15 mouse cellular contexts compared by ENCODE assay signal in genomic region chr15:5495954-5496353, GRCm38 (mm10).
"Had no signal": no experiment of that assay in that cellular context is flagged by ENCODE, and none has a peak within 500 bp of the region (broad histone marks: within the 10 kb centered on the region; RNA-seq: fewer than 3 reads in every experiment).

No protein-coding gene starts in this region.

- H3K4me3 ChIP-seq: kidney, embryonic 15.5 days; left cerebral cortex, adult 2 months; limb, embryonic 10.5 days; liver, embryonic 13.5 days; lung, embryonic 15.5 days; megakaryocyte, embryonic 14.5 days; midbrain, embryonic 12.5 days; neural tube, embryonic 12.5 days had no signal

- H3K4me1 ChIP-seq: kidney, embryonic 15.5 days; limb, embryonic 10.5 days; liver, embryonic 13.5 days; lung, embryonic 15.5 days; midbrain, embryonic 12.5 days; neural tube, embryonic 12.5 days had no signal

- H3K27ac ChIP-seq: kidney, embryonic 15.5 days; left cerebral cortex, adult 2 months; limb, embryonic 10.5 days; liver, embryonic 13.5 days; lung, embryonic 15.5 days; midbrain, embryonic 12.5 days; neural tube, embryonic 12.5 days had no signal

- DNase-seq: kidney, adult 2 months; kidney, postnatal 25 days; liver, embryonic 13.5 days; liver, postnatal 0 days; spleen, adult 18-20 months; thymus, adult 18-20 months; thymus, postnatal 14 days had no signal

- H3K27me3 ChIP-seq: kidney, embryonic 15.5 days; liver, embryonic 13.5 days; lung, embryonic 15.5 days; megakaryocyte, embryonic 14.5 days; midbrain, embryonic 12.5 days; neural tube, embryonic 12.5 days had no signal

- ATAC-seq: liver, postnatal 0 days; midbrain, embryonic 16.5 days had no signal

- H3K36me3 ChIP-seq: kidney, embryonic 15.5 days; limb, embryonic 10.5 days; liver, embryonic 13.5 days; lung, embryonic 15.5 days; midbrain, embryonic 12.5 days; neural tube, embryonic 12.5 days had no signal
